Mouse (Mus musculus) lung, postnatal 10 days (tissue): ENCODE data around the gene Stxbp4.

Experiments used
- DNase-seq: peaks from one replicate; pipeline ENCODE4 v3.0.0; 2021

Stxbp4 gene

GRCm38 (mm10) chr11:90553963-90554362 lies 83.9 kb downstream of the Stxbp4 start:
- DNase-seq = no peak

DNA sequence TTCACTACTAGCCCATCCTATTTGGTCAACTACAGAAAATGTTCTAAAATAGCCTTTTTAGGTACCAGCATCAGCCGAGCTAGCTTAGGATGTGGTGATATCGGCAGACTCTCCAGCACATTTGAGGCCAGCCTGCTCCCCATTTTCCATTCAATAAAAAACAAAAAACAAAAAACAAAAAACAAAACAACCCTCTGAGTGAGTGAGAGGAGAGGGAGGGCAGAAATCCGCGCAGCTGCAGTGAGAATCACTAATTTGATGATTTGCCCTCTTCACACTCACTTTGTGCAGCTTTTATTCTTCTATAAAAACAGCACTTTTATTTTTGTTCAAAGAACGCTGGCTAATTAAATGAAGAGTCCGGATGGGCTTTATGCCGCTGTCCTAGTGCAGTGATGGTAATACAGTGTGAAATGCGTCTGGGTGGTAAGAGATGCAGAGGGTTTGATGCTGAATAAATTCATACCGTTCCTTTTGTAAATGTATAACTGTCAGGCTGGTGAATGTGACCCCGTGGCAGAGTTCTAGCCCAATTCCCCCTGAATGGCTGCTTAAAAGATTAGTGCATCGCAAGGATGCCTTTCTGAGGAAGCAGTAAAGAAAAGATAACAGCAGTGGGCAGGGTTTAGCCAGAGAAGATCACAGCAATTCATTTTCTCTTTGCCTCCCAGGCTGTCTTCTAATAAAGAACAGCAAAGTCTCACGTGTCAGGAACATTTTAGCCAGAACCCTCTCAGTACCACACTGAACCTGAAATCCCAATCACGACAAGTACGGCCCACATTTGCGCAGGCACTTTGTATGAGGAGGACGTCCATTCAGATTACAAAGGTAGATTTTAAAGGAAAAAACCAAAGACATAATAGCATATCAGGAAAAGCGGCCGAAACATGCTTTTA lies 85.3 kb downstream of the Stxbp4 start:
- DNase-seq = no peak

DNA sequence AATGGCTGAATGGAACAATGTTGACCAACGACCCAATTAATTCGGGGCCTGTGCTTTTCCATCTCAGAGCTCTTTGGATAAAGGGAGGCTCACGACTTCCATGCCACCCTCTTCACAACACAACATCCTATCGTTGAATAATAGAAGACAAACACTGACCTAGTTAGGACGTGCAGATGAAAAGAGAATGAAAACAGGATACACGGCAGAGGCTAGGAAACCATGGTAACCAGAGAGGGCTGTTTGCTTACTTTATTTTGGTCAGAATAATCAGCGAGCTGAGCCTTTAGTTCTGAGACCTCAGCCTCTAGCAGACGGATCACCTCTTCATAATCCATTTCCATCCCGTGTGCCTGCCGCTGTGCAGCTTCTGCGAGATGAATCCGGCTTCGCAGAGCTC lies 89.3 kb downstream of the Stxbp4 start:
- DNase-seq = no peak

- no peak for DNase-seq
Measured at GRCm38 (mm10) chr11:90538636-90539263, 99.1 kb downstream of the Stxbp4 start.

- DNase-seq = no peak
Measured at GRCm38 (mm10) chr11:90525311-90525710, 112.6 kb downstream of the Stxbp4 start.

- no peak for DNase-seq
Measured at GRCm38 (mm10) chr11:90521040-90521439, 116.8 kb downstream of the Stxbp4 start.

DNA sequence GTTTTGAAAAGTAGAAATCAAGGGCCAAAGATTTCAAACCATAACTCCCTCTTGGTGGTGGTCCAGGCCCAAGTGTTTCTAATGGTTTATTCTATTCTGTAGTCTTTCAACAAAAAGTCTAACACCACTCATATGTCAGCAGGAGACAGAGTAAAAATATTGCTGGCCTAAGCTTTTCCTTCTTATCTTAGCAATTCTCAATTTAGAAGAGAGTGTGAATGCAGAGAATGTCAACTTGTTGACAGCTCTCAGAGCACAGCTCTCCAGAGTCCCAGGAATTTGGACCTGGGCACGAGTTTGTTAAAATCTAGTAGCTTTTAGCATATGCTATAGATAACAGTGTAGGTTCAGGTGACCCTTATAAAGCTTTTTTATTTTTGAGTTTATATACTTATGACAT lies 120.1 kb downstream of the Stxbp4 start:
- DNase-seq = no peak

- no peak for DNase-seq
Measured at GRCm38 (mm10) chr11:90512538-90513219, 125.2 kb downstream of the Stxbp4 start.

GRCm38 (mm10) chr11:90501846-90502245 lies 136.0 kb downstream of the Stxbp4 start:
- peak; percentile 11 for DNase-seq

GRCm38 (mm10) chr11:90499918-90500317 lies 138.0 kb downstream of the Stxbp4 start:
- DNase-seq = no peak

- DNase-seq = peak; percentile 44
Measured at GRCm38 (mm10) chr11:90498461-90498860, 139.4 kb downstream of the Stxbp4 start.

- no peak for DNase-seq
Measured at GRCm38 (mm10) chr11:90494981-90495380, 142.9 kb downstream of the Stxbp4 start.

DNA sequence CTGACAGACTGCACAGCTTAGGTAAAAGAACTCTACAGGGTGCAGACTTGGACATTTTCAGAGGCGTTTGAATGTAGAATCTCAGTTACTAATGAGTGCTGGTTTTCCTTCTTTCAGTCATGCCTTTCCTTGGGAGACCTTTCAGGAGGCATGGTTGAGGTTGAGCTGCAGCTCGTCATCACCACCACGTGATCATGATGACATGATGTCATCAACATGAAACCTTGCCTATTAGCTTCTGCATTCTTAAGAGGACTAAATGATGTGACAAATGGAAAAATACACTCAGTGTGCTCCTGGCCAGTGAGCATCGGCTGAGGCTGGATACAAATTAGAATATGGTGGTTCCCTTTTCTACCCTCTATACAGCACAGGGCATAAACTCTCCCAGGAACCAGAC lies 145.4 kb downstream of the Stxbp4 start:
- no peak for DNase-seq

DNA sequence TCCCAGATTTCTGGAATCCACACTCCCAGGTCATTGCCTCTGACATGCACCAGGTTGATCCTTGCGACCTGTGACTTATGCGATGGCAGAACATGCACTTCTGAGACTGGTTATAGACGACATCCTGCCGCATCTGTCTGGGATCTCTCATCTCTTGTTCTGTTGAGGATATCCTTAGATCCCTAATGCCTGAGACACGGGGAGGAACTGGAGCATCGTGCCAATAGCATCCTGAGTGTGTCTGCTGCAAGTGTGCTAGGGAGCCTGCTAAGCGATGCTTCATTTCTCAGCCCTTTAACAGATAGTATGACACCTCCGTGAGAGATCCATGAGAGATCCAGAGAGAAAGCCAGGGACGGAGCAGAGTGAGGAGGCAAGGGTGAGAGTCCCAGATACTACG lies 148.7 kb downstream of the Stxbp4 start:
- DNase-seq = no peak

GRCm38 (mm10) chr11:90487686-90488085 lies 150.2 kb downstream of the Stxbp4 start:
- DNase-seq = no peak

- no peak for DNase-seq
Measured at GRCm38 (mm10) chr11:90484750-90485637, 152.9 kb downstream of the Stxbp4 start.

DNA sequence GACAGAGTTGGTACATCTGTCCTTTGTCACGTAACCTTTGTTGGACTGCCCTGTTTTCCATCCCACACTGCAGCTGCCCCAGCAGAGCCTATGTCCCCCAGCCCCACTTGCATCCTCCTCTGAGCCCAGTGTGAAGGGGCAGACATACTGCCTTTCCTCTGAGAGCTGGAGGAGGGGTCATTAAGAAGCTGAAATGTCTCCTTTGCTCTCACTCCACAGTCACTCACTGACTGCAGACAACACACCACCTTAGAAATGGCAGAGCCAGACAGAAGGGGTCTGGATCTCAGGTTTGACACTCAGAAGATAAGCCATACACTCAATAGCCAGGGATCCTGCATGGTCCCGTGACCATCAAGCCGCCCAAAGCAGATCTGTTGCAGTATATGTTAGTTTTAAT lies 154.1 kb downstream of the Stxbp4 start:
- DNase-seq = no peak

- DNase-seq = no peak
Measured at GRCm38 (mm10) chr11:90481828-90482227, 156.1 kb downstream of the Stxbp4 start.

DNA sequence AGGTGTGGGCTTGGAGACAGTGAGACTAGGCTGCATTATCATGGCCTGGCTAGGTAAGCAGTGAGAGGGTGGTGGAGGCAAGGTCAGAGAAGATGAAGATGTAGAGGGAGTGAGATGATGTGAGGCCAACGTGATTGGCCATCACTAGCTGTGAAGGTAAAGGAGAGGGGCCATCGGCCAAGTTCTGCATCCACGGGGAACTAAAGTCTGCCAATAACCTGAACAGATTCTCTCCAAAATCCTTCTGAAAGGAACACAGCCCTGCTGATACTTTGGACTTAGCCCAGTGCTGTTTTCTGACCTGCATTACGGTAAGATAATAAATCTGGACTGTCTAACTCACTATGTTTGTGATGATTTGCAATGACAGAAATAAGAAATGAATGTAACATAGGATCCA lies 167.6 kb downstream of the Stxbp4 start:
- DNase-seq = no peak

DNA sequence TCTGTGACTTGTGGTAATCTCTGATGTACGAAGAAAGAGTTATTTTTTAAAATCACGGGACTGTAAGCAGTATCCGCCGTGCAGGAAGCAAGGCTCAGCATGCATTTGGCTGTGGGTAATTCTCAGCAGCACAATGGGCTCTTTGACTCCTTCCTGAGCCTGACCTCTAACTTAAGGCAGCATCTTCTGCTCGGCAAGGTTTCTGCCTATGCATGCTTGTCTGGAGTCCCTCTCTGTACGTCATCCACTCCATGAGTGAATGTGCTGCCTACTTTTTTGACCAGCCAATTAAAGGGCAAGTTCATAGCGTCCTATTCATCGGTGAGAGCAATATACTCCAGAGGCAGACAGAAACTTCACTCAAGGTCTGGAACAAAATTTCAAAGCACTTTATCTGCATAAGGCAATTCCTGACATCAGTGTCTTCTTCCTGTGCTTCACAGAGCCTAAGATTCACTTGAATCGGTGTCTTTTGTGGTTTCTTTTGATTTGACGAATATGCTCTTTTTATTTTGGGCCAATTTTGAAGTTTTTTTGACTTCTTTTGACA lies 173.8 kb downstream of the Stxbp4 start:
- DNase-seq = no peak

GRCm38 (mm10) chr11:90460458-90460857 lies 177.4 kb downstream of the Stxbp4 start:
- no peak for DNase-seq

DNA sequence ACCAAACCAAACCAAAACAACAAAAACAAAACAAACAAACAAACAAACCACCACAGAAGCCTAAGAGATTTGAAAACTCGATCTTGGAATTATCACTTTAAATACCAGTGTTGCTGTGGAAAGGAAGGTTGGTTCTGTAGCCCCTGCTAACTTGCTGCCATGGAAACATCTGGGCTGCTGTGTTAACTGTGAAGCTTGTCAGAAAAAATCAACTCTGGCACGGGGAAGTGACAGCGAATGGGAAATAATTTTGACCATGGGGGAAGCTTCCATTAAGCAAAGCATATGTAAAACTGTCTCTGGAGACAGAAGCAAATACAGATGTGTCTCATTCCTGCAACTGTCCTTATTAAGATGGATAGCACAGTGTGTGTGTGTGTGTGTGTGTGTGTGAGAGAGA lies 185.8 kb downstream of the Stxbp4 start:
- DNase-seq = no peak
